Mouse (Mus musculus) hindbrain, embryonic 11.5 days (tissue): ENCODE results near the gene Cyp3a25. TPM values are rescaled to one million over a fixed set of nuclear protein-coding genes. Genes with fewer than 3 reads are reported as not detected.
"Not testable (repeated sequence)": the region's sequence is repeated elsewhere in the genome, so short reads cannot be mapped to it uniquely, and the experiment has no call there.

Experiments used
- ATAC-seq: fragments of 200-750 bp; cut with Nextera tagmentation; 2 replicates; pipeline ENCODE4 v1.8.0; 2017; ENCODE audit warnings: mild to moderate bottlenecking, moderate TSS enrichment, moderate library complexity; ENCODE audit not compliant: low FRiP score
- DNase-seq: peaks from one replicate; pipeline ENCODE4 v3.0.0-alpha.2; 2015; ENCODE audit warnings: low spot score
- H3K27ac ChIP-seq: fragments of 300-500 bp; sonication (generic); 2 replicates; pipeline ENCODE4 v1.5.1; 2014; ENCODE audit warnings: mild to moderate bottlenecking, low read depth, low read length
- H3K27me3 ChIP-seq: fragments of 300-500 bp; sonication (generic); 2 replicates; pipeline ENCODE4 v1.6.1; 2014; ENCODE audit warnings: mild to moderate bottlenecking, low read length, moderate library complexity, mixed read lengths; ENCODE audit not compliant: control insufficient read depth, insufficient read depth
- H3K36me3 ChIP-seq: fragments of 300-500 bp; sonication (generic); 2 replicates; pipeline ENCODE4 v1.6.1; 2014; ENCODE audit warnings: mild to moderate bottlenecking, low read length, moderate library complexity, mixed read lengths; ENCODE audit not compliant: control insufficient read depth, insufficient read depth
- H3K4me1 ChIP-seq: fragments of 300-500 bp; sonication (generic); replicated peaks from 2 replicates; pipeline ENCODE4 v1.6.1; 2014; ENCODE audit warnings: low read length, mixed read lengths; ENCODE audit not compliant: control insufficient read depth, insufficient read depth
- H3K4me2 ChIP-seq: fragments of 300-500 bp; sonication (generic); replicated peaks from 2 replicates; pipeline ENCODE4 v1.6.1; 2014; ENCODE audit warnings: mild to moderate bottlenecking, low read depth, low read length
- H3K4me3 ChIP-seq: fragments of 300-500 bp; sonication (generic); 2 replicates; pipeline ENCODE4 v1.5.1; 2014; ENCODE audit warnings: low read depth, low read length
- H3K9ac ChIP-seq: fragments of 300-500 bp; sonication (generic); 2 replicates; pipeline ENCODE4 v1.6.1; 2014; ENCODE audit warnings: low read depth, low read length
- H3K9me3 ChIP-seq: fragments of 300-500 bp; sonication (generic); 2 replicates; pipeline ENCODE4 v1.6.1; 2016; ENCODE audit warnings: low read length; ENCODE audit not compliant: control insufficient read depth
- WGBS: fragments of 180-500 bp; shearing (Covaris S2); extraction: QIAGEN DNeasy Blood & Tissue Kit; methylation state at CpG from one replicate; pipeline ENCODE4 v1.1.7; 2014; 5-methylcytosine and 5-hydroxymethylcytosine counted together
- polyA plus RNA-seq: library from polyadenylated mRNA; unstranded; fragments of >200 nt; fragmentation: Nextera tagmentation; extraction: Ambion mirVana; gene quantifications from 2 replicates; pipeline ENCODE4 v1.2.1, GENCODE M21; 2014

Gene Cyp3a25
- polyA plus RNA-seq, result not detected in 2 replicates

- not testable (repeated sequence) for H3K36me3 ChIP-seq, H3K27me3 ChIP-seq, H3K27ac ChIP-seq, ATAC-seq, DNase-seq, H3K4me3 ChIP-seq, H3K4me2 ChIP-seq, H3K9me3 ChIP-seq, H3K9ac ChIP-seq, H3K4me1 ChIP-seq
- 70% methylated on average over 1 of the region's 1 CpGs for WGBS
Observed at GRCm38 (mm10) chr5:146009509-146009908, at the start of gene Cyp3a25. TSS of gene Cyp3a25 (minus strand) at chr5:146009618.

DNA sequence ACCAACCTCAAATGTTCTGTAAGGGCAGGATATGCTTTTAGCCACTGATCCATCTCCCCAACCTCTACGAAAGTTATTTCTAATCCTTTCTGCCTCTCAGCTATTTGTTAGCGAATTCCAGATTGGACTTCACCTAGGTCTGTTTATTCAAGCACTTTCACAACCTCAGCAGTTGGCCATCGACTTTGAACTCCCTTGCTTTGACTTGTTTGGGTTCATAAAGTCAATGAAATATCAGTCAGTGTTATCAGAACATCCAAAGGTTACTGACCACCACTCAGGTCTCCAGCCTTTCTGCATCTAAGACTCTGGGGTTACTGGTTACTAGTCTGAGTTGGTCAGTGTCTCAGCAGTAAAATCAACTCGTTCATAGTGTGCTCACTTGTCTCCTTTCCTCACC is 11.7 kb upstream of the Cyp3a25 start:
- Histone ChIP-seq H3K9me3 (peaks cover 3% of the 10 kb centered on the region; the same call in 1 of the 2 replicates), H3K36me3 (no peaks in the 10 kb centered on the region), H3K4me1 (no peaks in the 10 kb centered on the region), H3K4me3 (no peak overlapping the region), H3K9ac (no peak overlapping the region), H3K27ac (no peak overlapping the region), H3K4me2 (no peak overlapping the region), H3K27me3 (no peaks in the 10 kb centered on the region)
- DNase-seq (no peak), ATAC-seq (no peak)
- 56% methylated on average over 4 of the region's 4 CpGs for WGBS

DNA sequence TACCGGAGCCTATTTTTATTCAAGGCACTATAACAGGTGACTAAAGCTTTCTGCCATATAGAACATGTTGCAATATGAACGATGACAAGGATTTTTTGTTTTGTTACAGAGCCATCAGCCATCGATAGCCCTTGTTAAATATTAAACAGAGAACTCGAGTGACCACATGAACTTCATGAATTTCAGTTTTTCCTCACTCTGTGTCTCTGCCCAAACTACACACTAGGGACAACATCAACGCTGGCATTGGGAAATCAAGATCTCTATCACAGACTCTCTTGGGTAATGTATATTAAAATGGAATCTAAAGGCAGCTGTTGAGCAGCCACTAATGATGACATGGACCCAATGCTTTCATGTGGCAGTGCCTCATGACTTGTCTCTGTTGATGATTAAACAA is 8.9 kb upstream of the Cyp3a25 start:
- Histone ChIP-seq H3K36me3 (no peaks in the 10 kb centered on the region), H3K4me1 (no peaks in the 10 kb centered on the region), H3K4me2 (no peak overlapping the region), H3K4me3 (no peak overlapping the region), H3K9me3 (peaks cover 3% of the 10 kb centered on the region; the same call in 1 of the 2 replicates), H3K9ac (no peak overlapping the region), H3K27ac (no peak overlapping the region), H3K27me3 (no peaks in the 10 kb centered on the region)
- 83% methylated on average over 5 of the region's 5 CpGs for WGBS
- DNase-seq, result no peak
- no peak for ATAC-seq

GRCm38 (mm10) chr5:146011251-146011650 is 1.8 kb upstream of the Cyp3a25 start:
- no peaks in the 10 kb centered on the region for H3K27me3 ChIP-seq
- no peak overlapping the region for H3K4me3 ChIP-seq
- no peaks in the 10 kb centered on the region for H3K4me1 ChIP-seq
- H3K27ac ChIP-seq, result no peak overlapping the region
- H3K36me3 ChIP-seq, result no peaks in the 10 kb centered on the region
- H3K9me3 ChIP-seq, result no peaks in the 10 kb centered on the region
- no peak overlapping the region for H3K4me2 ChIP-seq
- DNase-seq, result no peak
- ATAC-seq, result no peak
- 86% methylated on average over 1 of the region's 1 CpGs for WGBS
- no peak overlapping the region for H3K9ac ChIP-seq

- no peaks in the 10 kb centered on the region for H3K9me3 ChIP-seq
Observed at GRCm38 (mm10) chr5:145967080-145967479, 42.3 kb downstream of the Cyp3a25 start.

More at GRCm38 (mm10) chr5:145967080-145967479, 42.3 kb downstream of the Cyp3a25 start:
- Histone ChIP-seq H3K4me3 (no peak overlapping the region), H3K4me2 (no peak overlapping the region), H3K27ac (no peak overlapping the region), H3K9ac (no peak overlapping the region), H3K27me3 (no peaks in the 10 kb centered on the region), H3K4me1 (no peaks in the 10 kb centered on the region), H3K36me3 (no peaks in the 10 kb centered on the region)
- ATAC-seq (no peak), DNase-seq (no peak)

Other genes with a start within 250 kb of the Cyp3a25 start
- not detected in 2 replicates for gene Cyp3a44, start 203.7 kb downstream of the Cyp3a25 start, polyA plus RNA-seq
- not detected in 2 replicates for gene Cyp3a11, start 129.7 kb downstream of the Cyp3a25 start, polyA plus RNA-seq
- gene Cyp3a59, start 69.6 kb upstream of the Cyp3a25 start, polyA plus RNA-seq, result not detected in 2 replicates
- not detected in 2 replicates for gene Gm5565, start 150.9 kb upstream of the Cyp3a25 start, polyA plus RNA-seq
- not detected in 2 replicates for gene Gm6309, start 161.1 kb upstream of the Cyp3a25 start, polyA plus RNA-seq
- not detected in 2 replicates for gene 1700001J03Rik, start 175.7 kb upstream of the Cyp3a25 start, polyA plus RNA-seq
- gene Rnf6, start 211.9 kb upstream of the Cyp3a25 start, polyA plus RNA-seq, result 22.1 and 24.1 TPM in 2 replicates
- gene Cdk8, start 221.6 kb upstream of the Cyp3a25 start, polyA plus RNA-seq, result 36.9 and 40.5 TPM in 2 replicates